Mouse (Mus musculus) urinary bladder, postnatal 14 days (tissue): ENCODE results near the gene Col6a2.

Experiments used
- DNase-seq: peaks from one replicate; pipeline ENCODE4 v3.0.0; 2021; ENCODE audit warnings: low spot score

Col6a2 gene

DNA sequence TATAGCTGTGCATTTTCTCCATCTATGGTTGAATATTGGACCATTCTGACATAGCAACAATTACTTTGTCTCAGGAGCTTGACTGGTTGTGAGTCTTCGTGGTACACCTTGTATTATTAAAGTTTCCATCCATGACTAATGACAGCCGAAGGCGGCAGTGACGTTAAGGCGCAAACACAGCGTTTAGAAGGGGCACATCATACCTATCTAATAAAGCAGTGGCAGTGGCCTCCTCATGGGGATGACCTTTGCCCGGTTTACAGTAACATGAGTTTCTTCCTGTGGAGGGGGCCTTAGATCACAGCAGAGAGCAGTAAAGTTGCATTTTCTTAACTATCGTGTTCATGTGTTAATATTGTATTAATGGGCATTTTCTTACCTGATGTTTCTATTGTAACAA lies 75.2 kb downstream of the Col6a2 start:
- no peak for DNase-seq

DNA sequence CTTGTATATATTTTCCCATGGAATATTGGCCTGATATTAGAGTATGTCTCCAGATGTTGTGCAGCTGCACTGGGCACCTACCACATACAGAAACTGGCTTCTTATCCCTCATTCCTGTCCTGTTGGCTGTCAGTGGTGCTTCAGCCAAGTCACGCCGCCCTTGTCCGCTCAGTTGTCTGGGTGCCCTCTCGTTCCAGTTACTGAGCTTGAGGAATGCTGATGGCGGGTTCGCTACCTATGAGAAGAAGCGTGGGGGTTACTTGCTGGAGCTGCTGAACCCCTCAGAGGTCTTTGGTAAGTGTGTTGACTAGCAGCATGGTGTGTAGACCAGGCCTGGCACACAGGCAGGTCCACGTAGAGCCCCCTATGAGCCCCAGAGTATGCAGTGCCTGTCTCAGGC lies 76.9 kb downstream of the Col6a2 start:
- DNase-seq: no peak
